Mouse (Mus musculus) heart, postnatal 25 days (tissue): ENCODE results near the gene Prr3. TPM values are rescaled to one million over a fixed set of nuclear protein-coding genes. Genes with fewer than 3 reads are reported as not detected.
"Not testable (repeated sequence)": the region's sequence is repeated elsewhere in the genome, so short reads cannot be mapped to it uniquely, and the experiment has no call there.

Source experiments
- DNase-seq: peaks from one replicate; pipeline ENCODE4 v3.0.0; 2022; ENCODE audit warnings: low spot score
- intact Hi-C: fragments of 180-260 bp; cut with DNase I; formaldehyde crosslinking; loops from one replicate; pipeline ENCODE4 v1.15.1; 2025
- total RNA-seq, 2 experiments: library from RNA; stranded (reverse); gene quantifications; 2 replicates each; pipeline ENCODE4 v1.2.3; 2021

The Prr3 gene
- 1 to 10 TPM; 3.8 to 4.4 TPM for total RNA-seq

DNA sequence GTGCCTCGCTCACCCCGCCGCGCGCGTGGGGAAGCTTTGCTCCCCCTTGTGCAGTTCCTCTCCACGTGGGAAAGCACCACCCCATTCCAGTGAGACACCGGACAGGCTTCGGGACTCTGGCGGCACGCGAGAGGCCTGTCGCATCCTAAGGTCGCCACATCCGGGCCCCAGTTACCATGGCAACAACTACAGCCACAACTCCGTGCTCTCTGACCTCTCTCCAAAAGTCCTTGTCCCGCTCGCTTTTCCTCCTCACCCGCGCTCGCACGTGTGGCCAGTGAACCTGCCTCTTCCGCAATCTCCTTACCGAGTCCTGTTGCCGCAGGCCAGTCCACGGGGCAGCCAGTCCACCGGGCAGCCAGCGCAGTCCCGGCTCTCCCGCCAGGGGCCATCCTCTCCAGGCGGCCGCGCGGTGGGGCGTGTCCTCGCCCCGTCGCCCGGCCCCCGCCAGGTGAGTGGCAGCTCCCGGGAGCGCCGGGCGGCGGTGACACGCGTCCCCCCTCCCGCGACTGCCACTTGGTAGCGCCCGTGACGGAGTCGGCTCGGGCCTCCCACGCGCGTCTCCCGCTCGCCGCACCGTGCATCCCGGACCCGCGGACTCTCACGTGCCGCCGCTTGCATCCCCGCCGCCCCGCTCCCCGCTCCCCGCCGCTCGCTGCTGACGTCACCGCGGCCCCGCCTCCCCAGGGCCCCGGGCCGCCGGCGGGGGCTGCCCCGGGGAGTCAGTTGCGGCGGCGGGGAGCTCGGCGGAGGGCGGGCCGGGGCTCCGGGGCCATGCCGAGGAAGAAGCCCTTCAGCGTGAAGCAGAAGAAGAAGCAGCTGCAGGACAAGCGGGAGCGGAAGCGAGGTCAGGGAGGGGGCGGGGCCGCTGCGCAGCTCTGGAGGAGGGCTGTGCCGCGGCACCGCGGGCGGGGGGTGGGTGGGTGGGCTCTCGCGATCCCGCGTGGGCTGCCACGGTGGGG lies at the start of gene Prr3, which contains the start of gene Gnl1:
Gene Prr3 (minus strand): TSS at position 836 of the 962 bp plus-strand sequence.
Gene Gnl1 (plus strand): TSS at position 451 of the 962 bp plus-strand sequence.
- intact Hi-C loops, result loop anchor here (2.0 to 10.0 kb wide), 3 partner anchors 15 to 145 kb away; partner anchors contain the start of gene Tubb5
- peak; percentile 85 for DNase-seq

DNA sequence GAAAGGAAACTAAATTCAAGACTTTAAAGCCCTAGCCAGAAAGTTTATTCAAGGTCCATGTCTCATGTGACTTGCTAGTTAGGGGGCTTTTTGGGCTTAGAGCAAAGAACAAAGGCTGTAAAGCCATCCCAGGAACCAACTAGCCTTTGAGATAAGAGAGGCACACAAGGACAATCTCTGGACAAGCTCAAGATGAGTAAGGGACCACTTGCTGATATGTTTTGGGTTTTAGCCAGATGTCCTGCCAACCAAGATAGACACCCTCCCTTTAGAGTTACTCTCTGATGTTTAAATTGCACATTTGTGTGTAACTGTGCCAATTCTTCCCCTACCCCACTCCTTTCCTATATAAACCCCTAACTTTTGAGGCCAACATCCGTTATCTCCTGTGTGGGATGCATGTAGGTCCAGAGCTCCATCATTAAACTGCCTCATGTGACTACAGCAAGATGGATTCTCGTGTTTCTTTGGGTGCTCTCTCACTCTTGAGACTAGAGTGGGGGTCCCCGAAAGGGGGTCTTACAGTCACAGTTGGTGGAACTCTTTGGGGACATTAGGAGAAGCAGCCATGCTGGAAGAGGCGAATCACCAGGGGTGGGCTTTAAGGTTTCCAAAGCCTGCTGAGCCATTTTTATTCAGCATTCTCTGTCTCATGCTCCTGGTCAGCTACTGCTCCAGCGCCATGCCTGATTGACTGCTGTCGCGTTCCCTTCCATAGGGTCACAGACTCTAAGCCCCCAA lies 49.0 kb upstream of the Prr3 start:
- no peak for DNase-seq

DNA sequence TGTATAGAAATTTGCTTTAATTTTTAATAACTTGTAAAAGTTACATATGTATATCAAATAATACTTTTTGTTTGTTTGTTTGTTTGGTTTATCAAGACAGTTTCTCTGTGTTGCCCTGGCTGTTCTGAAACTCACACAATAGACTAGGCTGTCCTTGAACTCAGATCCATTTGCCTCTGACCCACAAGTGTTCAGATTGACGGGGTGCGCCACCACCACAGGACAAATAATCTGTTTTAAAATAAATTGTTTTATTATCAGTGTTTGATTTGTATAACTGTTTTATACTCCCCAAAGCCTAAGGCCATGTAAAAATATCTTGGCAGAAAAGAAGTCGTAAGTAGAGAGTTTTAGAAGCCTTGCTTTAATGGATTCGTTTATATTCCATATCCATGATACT lies 47.6 kb upstream of the Prr3 start:
- DNase-seq, result no peak
- intact Hi-C loops, result no loop called here

More for the DNA sequence above, 49.0 kb upstream of the Prr3 start:
- intact Hi-C loops, result no loop called here

DNA sequence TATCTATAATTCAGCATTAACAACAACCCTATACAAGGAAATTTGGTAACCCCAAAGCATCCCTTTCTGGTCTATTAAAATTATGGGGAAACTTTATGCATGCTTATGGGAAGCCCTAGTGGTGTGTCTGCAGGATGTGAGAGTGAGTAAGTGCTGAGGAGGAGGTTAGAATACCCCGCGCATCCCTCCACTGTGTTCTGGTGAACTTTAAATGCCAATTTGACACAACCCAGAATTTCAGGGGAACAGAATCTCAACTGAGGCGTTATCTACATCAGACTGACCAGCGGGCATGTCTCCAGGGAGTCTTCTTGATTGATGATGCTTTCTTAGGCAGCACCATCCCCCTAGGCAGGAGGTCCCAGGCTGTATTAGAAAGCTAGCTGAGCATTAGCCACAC lies 45.9 kb upstream of the Prr3 start:
- DNase-seq, result no peak
- intact Hi-C loops, result no loop called here

DNA sequence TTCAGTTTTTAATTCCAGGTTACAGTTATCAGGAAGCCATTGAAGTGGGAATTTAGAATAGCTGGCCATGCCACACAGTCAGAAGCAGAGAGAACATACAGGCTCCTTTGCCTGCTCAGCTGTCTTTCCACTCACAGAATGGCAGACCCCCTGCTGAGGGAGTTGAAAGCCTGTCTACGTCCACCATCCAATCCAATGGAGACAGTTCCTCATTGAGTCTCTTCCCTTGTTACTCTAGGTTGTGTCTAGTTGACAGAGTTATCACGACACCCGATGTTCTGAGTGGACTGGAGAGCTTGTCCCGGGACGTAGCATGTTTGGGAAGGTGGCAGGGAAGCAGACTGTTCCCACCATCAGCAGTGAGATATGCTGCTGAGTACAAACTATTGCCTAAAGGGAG lies 45.2 kb upstream of the Prr3 start:
- intact Hi-C loops, result no loop called here
- DNase-seq, result no peak

DNA sequence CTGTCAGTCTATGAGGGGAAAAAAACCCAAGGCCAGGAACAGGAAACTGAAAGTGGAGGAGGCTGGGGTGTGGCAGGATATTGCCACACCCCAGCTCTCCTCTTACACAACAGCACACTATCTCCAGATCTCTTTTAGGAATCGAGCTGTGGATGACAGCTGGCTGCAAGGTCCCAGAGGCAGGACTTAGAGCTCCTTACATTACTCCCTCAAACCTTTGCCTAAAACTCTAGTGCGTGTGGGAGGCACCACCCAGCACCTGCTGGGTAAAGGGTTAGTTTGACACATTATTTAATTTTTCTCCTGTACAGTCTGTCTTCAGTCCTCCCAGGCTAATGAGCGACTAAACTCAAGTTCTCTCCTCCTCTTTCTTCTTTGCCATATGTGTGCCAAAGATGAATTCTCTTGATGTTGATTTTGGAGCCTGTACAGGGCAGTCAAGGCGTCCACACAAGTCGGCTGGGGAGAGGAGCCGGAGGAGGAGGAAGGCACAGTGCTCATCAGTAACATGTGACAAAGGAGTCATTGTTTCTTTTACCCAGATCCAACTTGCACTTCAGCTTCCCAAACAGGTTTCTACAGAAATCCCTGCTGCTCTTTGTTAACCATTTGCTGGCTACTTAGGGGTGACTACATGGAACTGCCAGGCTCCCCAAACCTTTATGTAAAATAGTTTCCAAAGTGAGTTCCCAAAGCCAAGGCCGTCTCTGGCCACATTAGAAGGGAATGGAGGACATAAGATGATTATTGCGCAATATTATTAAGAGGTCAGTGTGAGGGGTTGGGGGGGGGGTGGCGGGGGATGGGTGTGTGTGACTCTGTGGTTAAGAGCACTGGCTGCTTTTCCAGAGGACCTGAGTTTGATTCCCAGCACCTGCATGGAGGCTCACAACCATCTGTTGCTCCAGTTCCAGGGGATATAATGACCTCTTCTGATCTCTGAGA lies 43.9 kb upstream of the Prr3 start:
- no peak for DNase-seq
- intact Hi-C loops, result no loop called here

DNA sequence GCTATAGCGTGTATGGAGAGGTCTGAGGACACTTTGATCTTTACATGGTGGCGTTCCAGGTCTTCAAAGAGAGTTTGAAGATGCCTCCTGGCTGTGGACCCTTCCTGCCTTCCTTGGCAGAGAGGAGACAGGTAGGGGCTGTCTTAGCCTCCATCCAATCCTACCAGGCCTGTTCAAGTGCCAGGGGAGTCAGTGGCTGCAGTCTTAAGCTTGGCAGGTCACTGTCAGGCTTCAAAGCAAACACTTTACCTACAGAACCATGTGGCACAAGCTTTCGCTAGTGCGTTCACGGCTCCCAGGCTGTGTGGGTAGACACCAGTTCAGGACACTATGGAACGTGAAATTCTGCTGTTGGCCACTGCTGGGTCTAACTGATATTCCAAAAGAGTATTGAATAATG lies 42.9 kb upstream of the Prr3 start:
- intact Hi-C loops, result no loop called here

DNA sequence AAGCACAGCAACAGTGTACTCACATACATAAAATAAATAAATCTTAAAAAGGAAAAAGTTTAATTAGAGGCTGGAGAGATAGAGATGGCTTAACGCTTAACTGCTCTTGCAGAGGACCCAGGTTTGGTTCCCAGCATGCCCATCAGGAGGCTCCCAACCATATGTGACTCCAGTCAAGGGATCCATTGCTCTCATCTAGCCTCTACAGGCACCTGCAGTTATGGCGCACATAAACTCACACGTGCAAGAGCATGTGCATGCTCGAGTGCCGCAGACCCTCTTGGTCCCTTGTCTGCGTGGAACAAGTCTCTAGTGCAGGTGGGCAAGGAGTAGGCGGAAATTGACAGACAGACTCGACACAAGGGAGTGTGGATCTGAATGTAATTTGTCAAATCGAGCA lies 42.1 kb upstream of the Prr3 start:
- DNase-seq, result no peak
- intact Hi-C loops, result no loop called here

More for the DNA sequence above, 42.9 kb upstream of the Prr3 start:
- no peak for DNase-seq

DNA sequence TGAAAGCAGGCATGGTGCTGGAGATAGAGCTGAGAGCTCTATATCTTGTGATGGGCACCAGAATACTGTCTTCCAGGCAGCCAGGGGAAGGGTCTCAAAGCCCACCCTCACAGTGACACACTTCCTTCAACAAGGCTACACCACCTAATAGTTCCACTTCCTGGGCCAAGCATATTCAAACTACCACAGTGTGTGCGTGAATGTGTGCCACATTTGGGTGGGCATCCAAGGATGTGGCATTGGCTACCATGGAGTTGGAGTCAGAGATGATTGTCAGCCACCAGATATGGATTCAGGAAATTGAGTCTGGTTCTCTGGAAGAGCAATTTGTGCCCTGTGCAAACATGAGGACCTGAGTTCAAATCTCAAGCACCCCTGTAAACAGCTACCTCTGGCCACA lies 41.3 kb upstream of the Prr3 start:
- intact Hi-C loops, result no loop called here
- no peak for DNase-seq

DNA sequence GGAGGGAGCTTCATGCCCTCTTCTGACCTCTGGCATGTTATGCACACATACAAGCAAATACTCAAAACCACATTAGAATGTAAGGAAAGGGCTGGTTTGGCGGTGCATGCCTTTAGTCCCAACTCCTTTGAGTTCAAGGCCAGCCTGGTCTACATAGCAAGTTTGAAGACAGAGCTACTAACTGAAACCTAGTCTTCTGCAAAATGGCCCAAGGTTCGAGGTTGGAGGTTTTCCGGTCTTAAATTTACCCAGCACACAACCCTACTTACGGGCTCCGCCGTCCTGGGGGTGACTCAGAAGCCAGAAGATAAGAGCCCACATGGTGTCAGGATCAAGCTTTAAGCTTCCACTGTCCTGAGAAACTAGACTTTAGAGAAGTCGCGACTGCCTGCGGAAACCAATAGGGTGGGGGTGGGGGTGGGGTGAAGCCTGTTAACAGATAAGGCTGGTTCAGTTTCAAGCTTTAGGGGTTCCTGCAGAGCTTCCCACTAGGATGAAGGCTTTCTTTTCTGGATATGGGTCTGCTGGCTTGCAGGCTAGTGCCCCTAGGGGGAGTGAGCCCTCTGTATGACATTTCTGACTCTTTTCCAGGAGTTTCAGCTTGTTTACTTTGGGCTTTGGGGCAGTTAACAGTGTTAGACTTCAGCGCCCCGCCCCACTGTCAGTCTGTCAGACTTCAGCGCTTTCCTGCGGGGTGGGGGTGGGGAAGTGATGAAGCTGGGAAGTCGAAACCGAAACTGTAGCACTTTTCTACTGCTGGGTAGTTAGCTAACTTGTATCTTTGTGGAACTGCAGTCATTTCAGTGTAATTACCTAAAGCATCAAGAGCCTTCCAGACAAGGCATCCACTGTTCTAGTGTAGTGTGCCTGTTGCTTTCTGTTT lies 40.4 kb upstream of the Prr3 start, which contains the start of gene H2-T24:
Gene H2-T24 (minus strand): TSS at position 370 of the 883 bp plus-strand sequence.
- intact Hi-C loops, result no loop called here
- peak; percentile 69 for DNase-seq

DNA sequence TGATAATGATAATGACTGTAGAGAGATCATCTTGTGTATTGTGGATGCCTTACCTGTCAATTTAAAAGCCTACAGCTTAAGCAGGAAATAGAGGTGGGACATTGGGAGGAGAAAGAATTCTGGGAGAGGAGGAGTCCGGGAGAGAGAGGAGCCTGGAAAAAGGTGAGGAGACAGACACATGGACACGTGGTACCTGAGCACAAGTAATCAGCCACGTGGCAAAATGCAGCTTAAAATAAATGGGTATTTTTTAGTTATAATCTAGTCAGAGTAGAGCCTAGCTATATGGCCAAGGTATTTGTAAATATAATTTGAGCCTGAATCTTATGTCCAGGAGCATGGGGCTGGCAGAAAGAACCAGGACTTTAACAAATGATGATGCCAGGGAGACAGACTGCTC lies 39.5 kb upstream of the Prr3 start:
- intact Hi-C loops, result no loop called here
- DNase-seq, result no peak

DNA sequence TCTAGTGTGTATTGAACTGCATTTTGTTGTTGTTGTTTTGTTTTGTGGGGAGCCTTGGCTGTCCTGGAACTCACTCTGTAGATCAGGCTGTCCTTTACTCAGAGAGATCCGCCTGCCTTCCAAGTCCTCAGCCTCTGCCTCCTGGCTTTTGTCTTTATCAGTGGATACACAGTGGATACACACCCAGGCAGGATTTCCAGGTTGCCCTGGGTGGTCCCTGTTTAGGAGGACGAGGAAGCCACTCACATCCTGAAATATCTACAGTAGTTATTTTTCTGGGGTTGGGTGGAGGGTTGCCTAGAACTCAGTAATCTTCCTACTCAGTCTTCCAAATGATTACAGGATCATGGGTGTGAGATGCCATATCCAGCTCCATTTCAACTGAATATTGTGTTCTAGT lies 38.9 kb upstream of the Prr3 start:
- intact Hi-C loops, result no loop called here
- peak; percentile 41 for DNase-seq

DNA sequence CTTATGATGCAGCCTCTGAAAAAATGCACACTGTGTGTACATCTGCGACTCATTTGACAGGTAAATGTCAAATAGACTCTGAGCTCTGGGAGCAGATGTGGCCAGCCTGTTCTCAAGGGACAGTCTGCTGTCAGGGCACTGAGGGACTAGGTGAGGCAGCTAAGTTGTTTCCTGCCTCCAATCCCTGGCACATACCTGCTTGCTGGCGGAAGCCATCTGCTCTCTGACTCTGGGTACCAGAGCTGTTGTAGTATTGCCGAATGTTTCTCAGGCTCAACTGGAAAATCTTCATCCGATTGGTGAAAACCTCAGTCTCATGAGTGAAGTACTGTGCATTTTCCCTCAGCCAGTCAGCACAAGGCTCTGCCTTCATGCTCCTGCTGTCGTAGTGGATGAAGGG lies 37.0 kb upstream of the Prr3 start:
- no peak for DNase-seq
- intact Hi-C loops, result no loop called here

DNA sequence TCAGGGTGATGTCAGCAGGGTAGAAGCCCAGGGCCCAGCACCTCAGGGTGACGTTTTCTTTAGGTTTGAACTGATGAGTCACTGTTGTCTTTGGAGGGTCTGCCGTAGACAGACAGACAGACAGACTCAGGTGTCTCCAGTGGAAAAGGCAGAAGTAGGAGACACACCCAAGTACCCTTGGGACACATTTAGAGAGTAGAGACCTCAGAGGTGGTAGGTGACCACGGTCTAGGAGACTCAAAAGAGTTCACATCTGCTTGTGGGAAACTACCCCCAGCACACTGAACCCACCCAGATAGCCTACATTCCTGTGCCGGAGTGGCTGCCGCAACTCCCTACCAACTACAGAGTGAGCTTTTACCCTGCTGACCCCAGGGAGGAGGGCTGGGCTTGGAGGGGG lies 34.9 kb upstream of the Prr3 start:
- intact Hi-C loops, result no loop called here
- no peak for DNase-seq

DNA sequence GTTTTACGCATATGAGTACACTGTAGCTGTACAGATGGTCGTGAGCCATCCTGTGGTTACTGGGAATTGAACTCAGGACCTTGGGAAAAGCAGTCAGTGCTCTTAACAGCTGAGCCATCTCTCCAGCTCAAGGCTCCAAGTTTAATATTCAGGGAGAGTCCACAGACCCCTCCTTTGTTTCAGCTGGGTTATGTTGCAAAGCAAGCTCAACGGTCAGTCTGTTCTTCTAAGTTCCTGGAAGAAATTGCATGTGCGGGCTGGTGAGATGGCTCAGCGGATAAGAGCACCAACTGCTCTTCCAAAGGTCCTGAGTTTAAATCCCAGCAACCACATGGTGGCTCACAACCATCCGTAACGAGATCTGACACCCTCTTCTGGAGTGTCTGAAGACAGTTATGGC lies 24.4 kb upstream of the Prr3 start:
- intact Hi-C loops, DNase-seq: not testable (repeated sequence)

DNA sequence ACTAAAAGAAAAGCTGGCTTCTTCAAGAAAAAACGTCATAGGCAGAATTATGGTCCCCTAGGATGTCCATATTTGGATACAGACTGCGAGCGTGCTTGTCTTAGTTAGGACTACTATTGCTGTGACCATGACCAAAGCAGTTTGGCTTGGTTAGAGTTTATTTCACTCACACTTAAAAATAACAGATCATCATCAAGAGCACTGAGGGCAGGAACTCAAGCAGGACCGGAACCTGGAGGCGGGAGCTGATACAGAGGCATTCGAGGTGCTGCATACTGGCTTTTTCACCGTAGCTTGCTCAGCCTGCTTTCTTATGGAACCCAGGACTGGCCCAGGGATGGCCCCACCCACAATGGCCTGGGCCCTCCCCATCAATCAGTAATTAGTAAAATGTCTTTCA lies 23.3 kb upstream of the Prr3 start:
- DNase-seq, result no peak
- intact Hi-C loops, result no loop called here

DNA sequence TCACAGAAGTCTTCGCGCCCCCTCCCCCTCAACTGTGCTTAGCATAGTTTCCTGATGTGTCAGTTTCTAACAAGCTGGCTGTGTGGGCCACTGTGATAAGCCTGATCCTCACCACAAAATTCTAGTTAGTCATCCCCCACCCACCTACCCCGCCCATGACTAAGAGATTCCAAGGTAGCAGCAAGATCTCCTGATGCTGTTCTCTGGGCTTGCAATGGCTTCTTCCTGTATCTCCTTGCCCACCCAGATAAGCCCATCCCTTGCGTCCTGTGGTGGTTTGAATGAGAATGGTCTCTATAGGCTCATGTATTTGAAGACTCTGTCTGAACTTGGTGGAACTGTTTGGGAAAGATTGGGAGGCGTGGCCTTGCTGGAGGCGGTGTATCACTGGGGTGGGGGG lies 21.9 kb upstream of the Prr3 start:
- DNase-seq, result no peak
- intact Hi-C loops, result no loop called here

DNA sequence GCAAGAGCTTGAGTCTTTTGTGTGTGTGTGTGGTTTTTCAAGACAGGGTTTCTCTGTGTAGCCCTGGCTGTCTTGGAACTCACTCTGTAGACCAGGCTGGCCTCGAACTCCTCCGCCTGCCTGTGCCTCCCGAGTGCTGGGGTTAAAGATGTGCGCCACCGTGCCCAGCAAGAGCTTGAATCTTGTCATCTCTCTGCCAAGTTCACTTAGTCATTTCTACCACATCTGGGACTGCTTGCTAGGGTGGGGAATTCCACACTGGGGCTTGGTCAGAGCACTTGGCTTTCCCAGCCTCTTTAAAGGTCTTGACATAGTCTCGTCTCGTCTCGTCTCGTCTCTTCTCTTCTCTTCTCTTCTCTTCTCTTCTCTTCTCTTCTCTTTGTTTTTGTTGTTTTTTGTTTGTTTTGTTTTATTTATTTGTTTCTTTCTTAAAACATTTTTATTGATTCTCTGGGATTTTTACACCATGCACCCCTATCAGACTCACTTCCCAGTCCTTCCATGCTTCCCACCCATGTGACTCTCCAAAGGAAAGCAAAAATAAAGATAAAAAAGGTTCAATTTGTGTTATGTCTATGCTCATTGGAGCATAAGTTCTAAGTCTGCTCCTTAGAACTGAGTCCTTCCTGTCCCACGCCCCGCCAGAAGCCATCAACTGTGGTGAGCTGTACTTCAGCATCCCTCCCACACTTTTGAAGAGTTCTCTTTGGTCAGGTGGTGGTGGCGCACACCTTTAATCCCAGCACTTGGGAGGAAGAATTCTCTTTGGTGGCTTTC lies 21.3 kb upstream of the Prr3 start:
- no peak for DNase-seq
- intact Hi-C loops, result no loop called here
